Mouse (Mus musculus): ENCODE measurements at regions not wholly inside any gene's neighbourhood (a gene's known extent, or its start where the extent isn't known, plus 50 kb on each side); places are given as distances from the start of the nearest gene placed in this dataset.

DNA sequence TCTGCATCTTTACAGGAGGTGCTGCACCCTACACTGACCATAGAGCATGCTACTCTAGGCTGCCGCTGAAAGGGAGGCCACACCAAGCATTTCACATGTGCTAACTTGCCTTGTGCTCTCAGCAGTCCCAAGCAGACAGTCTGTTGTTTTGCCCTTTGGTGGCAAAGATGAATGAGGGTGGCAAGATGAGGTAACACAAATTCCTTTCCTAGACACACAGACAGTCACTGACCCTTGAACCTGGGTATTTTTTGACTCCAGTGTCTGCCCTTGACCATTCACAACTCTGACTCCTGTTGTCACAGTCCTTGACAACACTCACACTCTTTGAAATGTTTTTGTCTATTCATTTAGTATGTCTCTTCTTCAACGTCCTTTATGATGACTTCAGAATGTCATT, 218.9 kb upstream of the Adgrl2 start:
- TF ChIP-seq GATA1 (IDR thresholded peaks at IDR 0.05; ENCODE audit: borderline replicate concordance, low read length) (no peak), FLI1 (IDR thresholded peaks at IDR 0.05; ENCODE audit: low read length) (no peak)

Data from megakaryocyte, embryonic 14.5 days (primary cell).